Mouse (Mus musculus) heart, adult 8-10 months (tissue): Measurements from ENCODE around the gene Olfr479. TPM values are rescaled to one million over a fixed set of nuclear protein-coding genes. Genes with fewer than 3 reads are reported as not detected.
"Not testable (repeated sequence)": the region's sequence is repeated elsewhere in the genome, so short reads cannot be mapped to it uniquely, and the experiment has no call there.

Experiments
- DNase-seq: peaks from one replicate; pipeline ENCODE4 v3.0.0; 2022; ENCODE audit warnings: low spot score
- total RNA-seq, 4 experiments: library from RNA; stranded (reverse); gene quantifications; 2 replicates each; pipeline ENCODE4 v1.2.4; 2022

Gene Olfr479
- not detected for total RNA-seq

- no peak for DNase-seq
Measured at GRCm38 (mm10) chr7:108050393-108050792, at the start of gene Olfr479. Gene Olfr479, plus strand, starts transcription at chr7:108050693.

- DNase-seq = not testable (repeated sequence)
Measured at GRCm38 (mm10) chr7:108014256-108014655, 36.2 kb upstream of the Olfr479 start.

- no peak for DNase-seq
Measured at GRCm38 (mm10) chr7:108033889-108034288, 16.6 kb upstream of the Olfr479 start, which contains the start of gene Olfr478. Gene Olfr478, minus strand, starts transcription at chr7:108033989.

GRCm38 (mm10) chr7:108067246-108067645, 16.8 kb downstream of the Olfr479 start, which contains the start of gene Olfr480:
Gene Olfr480, minus strand, starts transcription at chr7:108067346.
- DNase-seq = no peak

GRCm38 (mm10) chr7:108079555-108079954, 29.1 kb downstream of the Olfr479 start, which contains the start of gene Olfr481:
Gene Olfr481, plus strand, starts transcription at chr7:108079855.
- DNase-seq = no peak

GRCm38 (mm10) chr7:108097486-108097885, 47.0 kb downstream of the Olfr479 start, which contains the start of gene Olfr482:
Gene Olfr482, minus strand, starts transcription at chr7:108097586.
- DNase-seq = no peak

- no peak for DNase-seq
Measured at GRCm38 (mm10) chr7:108100549-108100948, 50.1 kb downstream of the Olfr479 start, which contains the start of gene Olfr483. Gene Olfr483, plus strand, starts transcription at chr7:108100849.

Other genes starting within 250 kb of the Olfr479 start
- not detected for gene Ovch2, start 249.5 kb upstream of the Olfr479 start, total RNA-seq
- gene Olfr467, start 238.4 kb upstream of the Olfr479 start, total RNA-seq = not detected
- not detected for gene Olfr469, start 225.2 kb upstream of the Olfr479 start, total RNA-seq
- not detected for gene Olfr470, start 203.2 kb upstream of the Olfr479 start, total RNA-seq
- gene Olfr472, start 152.8 kb upstream of the Olfr479 start, total RNA-seq = not detected
- not detected for gene Olfr473, start 120.2 kb upstream of the Olfr479 start, total RNA-seq
- gene Olfr474, start 96.0 kb upstream of the Olfr479 start, total RNA-seq = not detected
- not detected for gene Olfr476, start 85.9 kb upstream of the Olfr479 start, total RNA-seq
- under 1 TPM in 1 of 4 experiments, not detected in 3; 0.09 TPM for gene Olfr477, start 64.0 kb upstream of the Olfr479 start, total RNA-seq
- not detected for gene Olfr478, start 16.7 kb upstream of the Olfr479 start, total RNA-seq
- gene Olfr480, start 16.7 kb downstream of the Olfr479 start, total RNA-seq = not detected
- not detected for gene Olfr481, start 29.2 kb downstream of the Olfr479 start, total RNA-seq
- gene Olfr482, start 46.9 kb downstream of the Olfr479 start, total RNA-seq = under 1 TPM; 0.43 to 0.90 (median 0.77) TPM
- not detected for gene Olfr483, start 50.2 kb downstream of the Olfr479 start, total RNA-seq
- not detected for gene Olfr484, start 76.8 kb downstream of the Olfr479 start, total RNA-seq
- not detected for gene Olfr485, start 109.2 kb downstream of the Olfr479 start, total RNA-seq
- not detected for gene Olfr486, start 122.0 kb downstream of the Olfr479 start, total RNA-seq
- not detected for gene Olfr487, start 163.9 kb downstream of the Olfr479 start, total RNA-seq
- gene Olfr488, start 207.7 kb downstream of the Olfr479 start, total RNA-seq = not detected
- gene Olfr490, start 238.2 kb downstream of the Olfr479 start, total RNA-seq = not detected